Mouse (Mus musculus) stomach, embryonic 15.5 days (tissue): ENCODE measurements around the gene Atp6v0a1. TPM values are rescaled to one million over a fixed set of nuclear protein-coding genes. Genes with fewer than 3 reads are reported as not detected.

Experiments
- ATAC-seq: fragments of 200-750 bp; cut with Nextera tagmentation; 2 replicates; pipeline ENCODE4 v1.8.0; 2017; ENCODE audit warnings: low read depth, moderate number of reproducible peaks, moderate TSS enrichment; ENCODE audit not compliant: insufficient read depth, low FRiP score
- H3K27ac ChIP-seq: fragments of 300-500 bp; sonication (generic); 2 replicates; pipeline ENCODE4 v1.5.1; 2015; ENCODE audit warnings: mild to moderate bottlenecking, inconsistent platforms
- H3K27me3 ChIP-seq: fragments of 300-500 bp; sonication (generic); replicated peaks from 2 replicates; pipeline ENCODE4 v1.6.1; 2015; ENCODE audit warnings: inconsistent platforms
- H3K36me3 ChIP-seq: fragments of 300-500 bp; sonication (generic); 2 replicates; pipeline ENCODE4 v1.6.1; 2015; ENCODE audit warnings: inconsistent platforms
- H3K4me1 ChIP-seq: fragments of 300-500 bp; sonication (generic); 2 replicates; pipeline ENCODE4 v1.6.1; 2015; ENCODE audit warnings: inconsistent platforms
- H3K4me2 ChIP-seq: fragments of 300-500 bp; sonication (generic); 2 replicates; pipeline ENCODE4 v1.6.1; 2015; ENCODE audit warnings: mild to moderate bottlenecking, inconsistent platforms
- H3K4me3 ChIP-seq: fragments of 300-500 bp; sonication (generic); replicated peaks from 2 replicates; pipeline ENCODE4 v1.5.1; 2015; ENCODE audit warnings: inconsistent platforms
- H3K9ac ChIP-seq: fragments of 300-500 bp; sonication (generic); 2 replicates; pipeline ENCODE4 v1.6.1; 2015; ENCODE audit warnings: inconsistent platforms
- H3K9me3 ChIP-seq: fragments of 300-500 bp; sonication (generic); 2 replicates; pipeline ENCODE4 v1.6.1; 2016; ENCODE audit warnings: inconsistent platforms
- WGBS: fragments of 180-500 bp; shearing (Covaris S2); methylation state at CpG from one replicate; pipeline ENCODE4 v1.1.7; 2015; 5-methylcytosine and 5-hydroxymethylcytosine counted together
- polyA plus RNA-seq: library from polyadenylated mRNA; unstranded; fragments of >200 nt; fragmentation: Nextera tagmentation; extraction: Ambion mirVana; gene quantifications from 2 replicates; pipeline ENCODE4 v1.2.1, GENCODE M21; 2015

Gene Atp6v0a1
- polyA plus RNA-seq, 1 experiment from 2014 or later, result 36.6 TPM

DNA sequence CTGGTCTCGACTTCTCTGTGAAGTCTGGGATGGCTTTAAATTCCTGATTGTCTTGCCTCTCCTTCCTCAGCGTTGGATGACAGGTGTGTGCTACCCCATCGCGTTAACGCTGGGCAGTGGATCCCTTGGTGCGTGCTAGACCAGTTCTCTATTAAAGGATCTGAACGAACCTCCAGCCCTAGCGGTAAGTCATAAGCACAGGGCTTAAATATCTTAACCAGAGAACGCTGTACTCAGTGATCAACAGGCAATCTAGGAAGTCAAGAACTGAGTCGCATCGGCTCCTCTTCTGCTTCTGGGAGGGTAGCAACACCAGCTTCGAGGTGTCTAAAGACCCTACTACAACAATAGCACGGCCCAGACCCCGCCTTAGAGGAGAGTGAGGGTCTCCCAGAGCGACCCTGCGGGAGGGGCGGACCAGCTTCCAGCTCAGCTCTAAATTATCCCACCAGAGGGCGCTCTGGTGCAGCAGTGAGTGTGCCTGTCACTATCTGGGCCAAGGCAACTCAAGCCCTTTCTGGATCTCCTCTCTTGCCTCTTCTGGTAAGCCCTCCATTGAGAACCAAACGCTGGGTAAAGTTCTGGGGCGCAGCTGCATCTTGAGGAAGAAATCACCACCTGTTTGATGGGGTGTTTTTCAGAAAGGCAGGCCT lies 26.0 kb upstream of the Atp6v0a1 start:
- Histone ChIP-seq H3K9ac (peak overlapping the region; percentile 44; the same call in 1 of the 2 replicates), H3K36me3 (no peaks in the 10 kb centered on the region), H3K27me3 (no peaks in the 10 kb centered on the region), H3K4me2 (peak overlapping the region; percentile 67), H3K9me3 (no peaks in the 10 kb centered on the region), H3K4me3 (peak overlapping the region; percentile 38), H3K27ac (0 out of 2 replicates have a peak overlapping the region, but pooled peaks have one; percentile 6), H3K4me1 (no peaks in the 10 kb centered on the region)
- WGBS, result 3% methylated on average over 20 of the region's 20 CpGs
- peak; percentile 61 for ATAC-seq

DNA sequence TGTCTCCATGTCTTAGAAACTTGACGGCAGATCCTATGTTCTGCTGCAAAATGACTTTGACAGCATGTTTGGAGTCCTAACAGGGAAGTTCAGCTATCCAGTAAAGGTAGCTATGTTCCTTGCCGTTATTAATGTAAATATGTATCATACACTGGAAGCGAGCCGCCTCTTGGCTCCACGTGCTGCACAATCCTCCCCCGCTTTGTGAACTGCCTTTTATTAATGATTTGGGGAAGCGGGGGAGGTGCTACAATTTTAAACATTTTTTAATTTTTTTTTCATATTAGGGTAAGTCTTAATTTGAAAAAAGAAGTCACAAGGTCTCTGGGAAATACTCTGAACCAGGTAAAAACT lies 25.5 kb upstream of the Atp6v0a1 start:
- Histone ChIP-seq H3K27me3 (no peaks in the 10 kb centered on the region), H3K9ac (no peak overlapping the region), H3K4me3 (no peak overlapping the region), H3K36me3 (no peaks in the 10 kb centered on the region), H3K4me1 (no peaks in the 10 kb centered on the region), H3K4me2 (no peak overlapping the region), H3K9me3 (no peaks in the 10 kb centered on the region), H3K27ac (0 out of 2 replicates have a peak overlapping the region, but pooled peaks have one; percentile 6)
- WGBS, result 57% methylated on average over 7 of the region's 7 CpGs
- ATAC-seq, result no peak

DNA sequence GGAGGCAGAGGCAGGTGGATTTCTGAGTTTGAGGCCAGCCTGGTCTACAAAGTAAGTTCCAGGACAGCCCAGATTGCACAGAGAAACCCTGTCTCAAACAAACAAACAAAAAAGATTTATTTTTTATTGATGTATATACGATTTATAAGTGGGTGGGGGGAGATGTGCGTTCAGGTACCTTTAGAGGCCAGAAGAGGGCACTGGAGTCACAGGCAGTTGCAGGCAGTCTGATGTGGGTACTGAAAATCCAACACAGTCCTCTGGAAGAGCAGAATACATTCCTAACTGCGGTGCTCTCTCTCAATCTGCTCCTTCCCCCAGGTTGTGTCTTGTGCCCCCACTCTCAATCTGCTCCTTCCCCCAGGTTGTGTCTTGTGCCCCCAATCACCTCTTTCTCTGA lies 23.6 kb upstream of the Atp6v0a1 start:
- H3K9ac ChIP-seq, result no peak overlapping the region
- H3K36me3 ChIP-seq, result no peaks in the 10 kb centered on the region
- WGBS, result 57% methylated on average over 3 of the region's 3 CpGs
- H3K9me3 ChIP-seq, result no peaks in the 10 kb centered on the region
- H3K4me3 ChIP-seq, result no peak overlapping the region
- no peak for ATAC-seq
- H3K4me2 ChIP-seq, result no peak overlapping the region
- no peak overlapping the region for H3K27ac ChIP-seq
- no peaks in the 10 kb centered on the region for H3K4me1 ChIP-seq
- no peaks in the 10 kb centered on the region for H3K27me3 ChIP-seq

GRCm38 (mm10) chr11:100988674-100989073 lies 20.6 kb upstream of the Atp6v0a1 start:
- 85% methylated on average over 3 of the region's 3 CpGs for WGBS

GRCm38 (mm10) chr11:100989666-100990065 lies 19.6 kb upstream of the Atp6v0a1 start:
- ATAC-seq, result no peak
- no peak overlapping the region for H3K4me3 ChIP-seq
- H3K4me1 ChIP-seq, result no peaks in the 10 kb centered on the region
- 57% methylated on average over 2 of the region's 2 CpGs for WGBS
- no peak overlapping the region for H3K4me2 ChIP-seq
- no peak overlapping the region for H3K9ac ChIP-seq
- no peaks in the 10 kb centered on the region for H3K9me3 ChIP-seq
- no peak overlapping the region for H3K27ac ChIP-seq
- no peaks in the 10 kb centered on the region for H3K36me3 ChIP-seq
- no peaks in the 10 kb centered on the region for H3K27me3 ChIP-seq

More at GRCm38 (mm10) chr11:100988674-100989073, 20.6 kb upstream of the Atp6v0a1 start:
- Histone ChIP-seq H3K4me1 (no peaks in the 10 kb centered on the region), H3K9me3 (no peaks in the 10 kb centered on the region), H3K4me3 (no peak overlapping the region), H3K27me3 (no peaks in the 10 kb centered on the region), H3K36me3 (no peaks in the 10 kb centered on the region), H3K4me2 (no peak overlapping the region), H3K9ac (no peak overlapping the region), H3K27ac (no peak overlapping the region)
- no peak for ATAC-seq

DNA sequence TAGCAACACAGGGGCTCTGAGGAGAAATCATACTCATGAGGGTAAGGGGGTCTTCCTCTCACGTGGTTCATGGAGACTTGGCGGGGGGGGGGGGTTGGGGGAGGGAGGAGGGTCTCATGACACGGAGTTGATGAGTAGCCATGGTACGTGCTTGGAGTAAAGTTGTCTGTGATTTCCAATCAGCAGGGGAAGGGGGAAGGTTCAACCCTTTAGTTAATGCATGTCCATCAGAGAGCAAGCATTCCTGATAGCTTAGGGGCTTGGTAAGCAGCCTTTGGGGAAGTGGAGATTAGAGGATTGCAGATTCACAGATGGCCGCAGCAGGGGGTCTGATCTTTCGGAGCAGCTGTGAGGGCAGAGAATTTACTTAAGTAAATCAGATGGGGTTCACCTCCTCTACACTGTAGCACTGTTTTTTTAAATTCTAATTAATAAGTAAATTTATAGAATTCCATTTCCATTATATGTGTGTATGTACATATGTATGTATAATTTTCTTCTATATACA lies 18.2 kb upstream of the Atp6v0a1 start:
- ATAC-seq, result no peak
- H3K4me2 ChIP-seq, result no peak overlapping the region
- H3K4me1 ChIP-seq, result no peaks in the 10 kb centered on the region
- H3K27me3 ChIP-seq, result no peaks in the 10 kb centered on the region
- H3K36me3 ChIP-seq, result no peaks in the 10 kb centered on the region
- no peaks in the 10 kb centered on the region for H3K9me3 ChIP-seq
- H3K27ac ChIP-seq, result no peak overlapping the region
- WGBS, result 26% methylated on average over 6 of the region's 6 CpGs
- H3K9ac ChIP-seq, result no peak overlapping the region
- H3K4me3 ChIP-seq, result no peak overlapping the region

DNA sequence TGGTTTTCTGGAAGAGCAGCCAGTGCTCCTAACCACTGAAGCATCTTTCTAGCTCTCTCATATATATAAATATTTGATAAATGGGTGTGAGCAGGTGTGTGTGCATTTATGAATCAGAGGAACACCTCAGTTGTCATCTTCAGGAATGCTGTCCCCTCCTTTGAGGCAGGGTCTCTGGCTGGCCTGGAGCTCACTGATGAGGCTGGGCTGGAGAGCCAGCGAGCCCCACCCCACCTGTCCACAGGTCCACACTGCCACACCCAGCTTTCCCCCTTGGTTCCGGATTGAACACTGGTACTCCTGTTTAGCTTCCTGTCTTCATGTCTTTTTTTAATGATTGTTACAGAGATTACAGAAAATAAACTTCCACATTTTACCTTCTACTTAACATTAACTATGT lies 15.8 kb upstream of the Atp6v0a1 start:
- H3K4me2 ChIP-seq, result no peak overlapping the region
- no peaks in the 10 kb centered on the region for H3K9me3 ChIP-seq
- no peak for ATAC-seq
- no peaks in the 10 kb centered on the region for H3K27me3 ChIP-seq
- WGBS, result 56% methylated on average over 2 of the region's 2 CpGs
- no peak overlapping the region for H3K27ac ChIP-seq
- H3K4me1 ChIP-seq, result no peaks in the 10 kb centered on the region
- no peak overlapping the region for H3K9ac ChIP-seq
- no peaks in the 10 kb centered on the region for H3K36me3 ChIP-seq
- H3K4me3 ChIP-seq, result no peak overlapping the region

- H3K9ac ChIP-seq, result no peak overlapping the region
- no peak for ATAC-seq
- no peaks in the 10 kb centered on the region for H3K27me3 ChIP-seq
- H3K4me2 ChIP-seq, result no peak overlapping the region
- H3K9me3 ChIP-seq, result no peaks in the 10 kb centered on the region
- H3K4me3 ChIP-seq, result no peak overlapping the region
- no peaks in the 10 kb centered on the region for H3K36me3 ChIP-seq
- no peaks in the 10 kb centered on the region for H3K4me1 ChIP-seq
- WGBS, result 45% methylated on average over 9 of the region's 9 CpGs
- H3K27ac ChIP-seq, result no peak overlapping the region
Observed at GRCm38 (mm10) chr11:100994233-100994632, 15.0 kb upstream of the Atp6v0a1 start.

DNA sequence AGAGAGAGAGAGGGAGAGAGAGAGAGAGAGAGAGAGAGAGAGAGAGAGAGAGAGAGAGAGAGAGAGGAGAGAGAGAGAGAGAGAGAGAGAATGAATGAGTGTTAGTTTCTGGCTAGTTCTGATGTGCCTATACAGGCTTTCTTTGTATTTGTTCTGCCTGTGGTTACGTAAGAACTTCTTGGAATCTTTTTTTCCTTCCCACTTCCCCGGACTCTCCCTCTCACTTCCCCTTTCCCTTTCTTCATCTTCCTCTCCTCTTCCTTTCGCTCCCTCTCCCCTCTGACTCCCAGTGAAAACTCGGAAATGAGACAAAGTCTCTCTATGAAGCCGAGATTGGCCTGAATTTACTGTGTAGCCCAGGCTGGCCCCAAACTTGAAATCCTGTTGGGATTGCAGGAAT lies 14.6 kb upstream of the Atp6v0a1 start:
- ATAC-seq, result no peak
- WGBS, result 63% methylated on average over 5 of the region's 5 CpGs
- H3K4me1 ChIP-seq, result no peaks in the 10 kb centered on the region
- H3K4me2 ChIP-seq, result no peak overlapping the region
- no peak overlapping the region for H3K4me3 ChIP-seq
- H3K36me3 ChIP-seq, result no peaks in the 10 kb centered on the region
- H3K9me3 ChIP-seq, result no peaks in the 10 kb centered on the region
- no peaks in the 10 kb centered on the region for H3K27me3 ChIP-seq
- H3K9ac ChIP-seq, result no peak overlapping the region
- no peak overlapping the region for H3K27ac ChIP-seq

- Histone ChIP-seq H3K36me3 (no peaks in the 10 kb centered on the region), H3K9me3 (no peaks in the 10 kb centered on the region), H3K27ac (no peak overlapping the region), H3K4me1 (no peaks in the 10 kb centered on the region), H3K27me3 (no peaks in the 10 kb centered on the region), H3K4me2 (no peak overlapping the region), H3K9ac (no peak overlapping the region), H3K4me3 (no peak overlapping the region)
- no peak for ATAC-seq
- WGBS, result 87% methylated on average over 4 of the region's 4 CpGs
Observed at GRCm38 (mm10) chr11:100996501-100996900, 12.8 kb upstream of the Atp6v0a1 start.

- Histone ChIP-seq H3K4me2 (no peak overlapping the region), H3K36me3 (no peaks in the 10 kb centered on the region), H3K9me3 (no peaks in the 10 kb centered on the region), H3K27me3 (no peaks in the 10 kb centered on the region), H3K9ac (no peak overlapping the region), H3K4me3 (no peak overlapping the region), H3K27ac (no peak overlapping the region), H3K4me1 (no peaks in the 10 kb centered on the region)
- ATAC-seq, result no peak
- WGBS, result 83% methylated on average over 2 of the region's 2 CpGs
Observed at GRCm38 (mm10) chr11:100998836-100999235, 10.4 kb upstream of the Atp6v0a1 start.

DNA sequence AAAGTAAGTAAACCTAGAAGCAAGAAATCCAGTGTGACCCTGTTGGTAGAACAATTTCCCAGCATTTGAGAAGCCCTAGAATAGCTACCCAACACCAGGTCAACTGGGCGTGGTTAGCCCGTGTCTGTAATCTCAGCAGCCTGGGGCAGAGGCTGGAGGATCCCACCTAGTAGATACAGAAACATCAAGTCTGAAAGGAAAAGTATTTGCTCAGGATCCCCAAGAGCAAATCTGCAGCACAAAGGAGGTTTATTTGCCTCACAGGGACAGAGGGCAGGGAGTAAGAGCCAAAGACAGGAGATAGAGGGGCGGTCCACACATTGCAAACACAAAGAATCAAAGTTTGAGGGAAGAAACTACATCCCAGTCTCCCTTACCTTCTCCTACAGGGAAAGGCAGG lies 10.0 kb upstream of the Atp6v0a1 start:
- no peak for ATAC-seq
- Histone ChIP-seq H3K4me1 (no peaks in the 10 kb centered on the region), H3K4me3 (no peak overlapping the region), H3K9me3 (no peaks in the 10 kb centered on the region), H3K27me3 (no peaks in the 10 kb centered on the region), H3K27ac (no peak overlapping the region), H3K9ac (no peak overlapping the region), H3K36me3 (no peaks in the 10 kb centered on the region), H3K4me2 (no peak overlapping the region)
- 55% methylated on average over 3 of the region's 3 CpGs for WGBS
